Mouse (Mus musculus): Measurements from ENCODE around the gene Qrich1. TPM values are rescaled to one million over a fixed set of nuclear protein-coding genes. Genes with fewer than 3 reads are reported as not detected.
A peak's percentile ranks its signal among the peaks of the same experiment; 100 is the strongest.

Gene Qrich1
- polyA plus RNA-seq, 1 experiment from 2014 or later: 168 TPM

- 94% methylated on average over 19 of the region's 19 CpGs for WGBS
- Histone ChIP-seq H3K9me3 (no peaks in the 10 kb centered on the region), H3K27me3 (ENCODE audit: insufficient read depth, poor library complexity, severe bottlenecking) (no peaks in the 10 kb centered on the region), H3K4me1 (replicated peaks) (peaks cover 22% of the 10 kb centered on the region), H3K27ac (no peak overlapping the region), H3K4me3 (no peak overlapping the region), H3K36me3 (peaks cover 90% of the 10 kb centered on the region)
- DNase-seq (ENCODE audit: low spot score): no peak
These were observed 31.2 kb upstream of the Qrich1 start for GRCm38 (mm10) chr9:108485301-108485875.

- Histone ChIP-seq H3K27ac (no peak overlapping the region), H3K4me3 (no peak overlapping the region), H3K36me3 (peaks cover 83% of the 10 kb centered on the region), H3K27me3 (ENCODE audit: insufficient read depth, poor library complexity, severe bottlenecking) (no peaks in the 10 kb centered on the region), H3K9me3 (no peaks in the 10 kb centered on the region), H3K4me1 (replicated peaks) (peaks cover 24% of the 10 kb centered on the region)
- DNase-seq (ENCODE audit: low spot score): no peak
- WGBS: 94% methylated on average over 8 of the region's 8 CpGs
These were observed 29.6 kb upstream of the Qrich1 start for GRCm38 (mm10) chr9:108486973-108487530.

GRCm38 (mm10) chr9:108488403-108488802 is 28.2 kb upstream of the Qrich1 start:
- peaks cover 83% of the 10 kb centered on the region for H3K36me3 ChIP-seq
- no peaks in the 10 kb centered on the region for H3K9me3 ChIP-seq
- no peak overlapping the region; the same call in 1 of the 2 replicates for H3K4me3 ChIP-seq
- H3K4me1 ChIP-seq (replicated peaks): peaks cover 31% of the 10 kb centered on the region
- DNase-seq (ENCODE audit: low spot score): no peak
- no peaks in the 10 kb centered on the region for H3K27me3 ChIP-seq (ENCODE audit: insufficient read depth, poor library complexity, severe bottlenecking)
- 94% methylated on average over 17 of the region's 17 CpGs for WGBS
- no peak overlapping the region for H3K27ac ChIP-seq

- 97% methylated on average over 20 of the region's 20 CpGs for WGBS
- no peak for DNase-seq (ENCODE audit: low spot score)
- Histone ChIP-seq H3K36me3 (peaks cover 83% of the 10 kb centered on the region), H3K27me3 (ENCODE audit: insufficient read depth, poor library complexity, severe bottlenecking) (no peaks in the 10 kb centered on the region), H3K4me1 (replicated peaks) (peaks cover 31% of the 10 kb centered on the region), H3K4me3 (0 out of 2 replicates have a peak overlapping the region, but pooled peaks have one; percentile 87), H3K9me3 (no peaks in the 10 kb centered on the region), H3K27ac (peak overlapping the region; percentile 93; the same call in 1 of the 2 replicates)
These were observed 27.4 kb upstream of the Qrich1 start for GRCm38 (mm10) chr9:108489215-108489614.

- Histone ChIP-seq H3K27me3 (ENCODE audit: insufficient read depth, poor library complexity, severe bottlenecking) (no peaks in the 10 kb centered on the region), H3K36me3 (peaks cover 85% of the 10 kb centered on the region), H3K4me3 (peak overlapping the region; percentile 87), H3K9me3 (no peaks in the 10 kb centered on the region), H3K27ac (peak overlapping the region; percentile 93), H3K4me1 (replicated peaks) (peaks cover 31% of the 10 kb centered on the region)
- WGBS: 71% methylated on average over 26 of the region's 26 CpGs
- DNase-seq (ENCODE audit: low spot score): no peak
These were observed 26.7 kb upstream of the Qrich1 start for GRCm38 (mm10) chr9:108489702-108490558.

- WGBS: under 1% methylated on average over 69 of the region's 69 CpGs
- H3K4me3 ChIP-seq: peak within 1 kb of the TSS; percentile 87
- peak; percentile 96 for DNase-seq (ENCODE audit: low spot score)
- peaks cover 31% of the 10 kb centered on the region for H3K4me1 ChIP-seq (replicated peaks)
- no peaks in the 10 kb centered on the region for H3K27me3 ChIP-seq (ENCODE audit: insufficient read depth, poor library complexity, severe bottlenecking)
- H3K36me3 ChIP-seq: peaks cover 85% of the 10 kb centered on the region
- no peaks in the 10 kb centered on the region for H3K9me3 ChIP-seq
- H3K27ac ChIP-seq: peak within 1 kb of the TSS; percentile 93
These were observed 25.9 kb upstream of the Qrich1 start, which contains the start of gene Usp19 for GRCm38 (mm10) chr9:108490559-108491285. Gene Usp19, plus strand, starts transcription at chr9:108490602.

- H3K27ac ChIP-seq: peak overlapping the region; percentile 93
- DNase-seq (ENCODE audit: low spot score): no peak
- WGBS: 17% methylated on average over 12 of the region's 12 CpGs
- peaks cover 31% of the 10 kb centered on the region for H3K4me1 ChIP-seq (replicated peaks)
- H3K4me3 ChIP-seq: peak overlapping the region; percentile 87
- H3K27me3 ChIP-seq (ENCODE audit: insufficient read depth, poor library complexity, severe bottlenecking): no peaks in the 10 kb centered on the region
- H3K9me3 ChIP-seq: no peaks in the 10 kb centered on the region
- peaks cover 85% of the 10 kb centered on the region for H3K36me3 ChIP-seq
These were observed 25.4 kb upstream of the Qrich1 start for GRCm38 (mm10) chr9:108491286-108491580.

- H3K4me1 ChIP-seq (replicated peaks): peaks cover 31% of the 10 kb centered on the region
- 93% methylated on average over 16 of the region's 16 CpGs for WGBS
These were observed 24.4 kb upstream of the Qrich1 start for GRCm38 (mm10) chr9:108492043-108492750.

GRCm38 (mm10) chr9:108493246-108493645 is 23.4 kb upstream of the Qrich1 start:
- Histone ChIP-seq H3K9me3 (no peaks in the 10 kb centered on the region), H3K27ac (no peak overlapping the region), H3K4me3 (no peak overlapping the region), H3K27me3 (ENCODE audit: insufficient read depth, poor library complexity, severe bottlenecking) (no peaks in the 10 kb centered on the region), H3K4me1 (replicated peaks) (peaks cover 31% of the 10 kb centered on the region), H3K36me3 (peaks cover 85% of the 10 kb centered on the region)
- DNase-seq (ENCODE audit: low spot score): no peak
- 97% methylated on average over 8 of the region's 8 CpGs for WGBS

More at GRCm38 (mm10) chr9:108492043-108492750, 24.4 kb upstream of the Qrich1 start:
- H3K27ac ChIP-seq: peak overlapping the region; percentile 51; the same call in 1 of the 2 replicates
- peaks cover 85% of the 10 kb centered on the region for H3K36me3 ChIP-seq
- no peak for DNase-seq (ENCODE audit: low spot score)
- no peaks in the 10 kb centered on the region for H3K9me3 ChIP-seq
- H3K27me3 ChIP-seq (ENCODE audit: insufficient read depth, poor library complexity, severe bottlenecking): no peaks in the 10 kb centered on the region
- H3K4me3 ChIP-seq: peak overlapping the region; percentile 87

- Histone ChIP-seq H3K9me3 (no peaks in the 10 kb centered on the region), H3K36me3 (peaks cover 85% of the 10 kb centered on the region), H3K27ac (no peak overlapping the region), H3K4me3 (no peak overlapping the region), H3K27me3 (ENCODE audit: insufficient read depth, poor library complexity, severe bottlenecking) (no peaks in the 10 kb centered on the region), H3K4me1 (replicated peaks) (peaks cover 29% of the 10 kb centered on the region)
- DNase-seq (ENCODE audit: low spot score): no peak
- WGBS: 95% methylated on average over 19 of the region's 19 CpGs
These were observed 22.3 kb upstream of the Qrich1 start for GRCm38 (mm10) chr9:108494146-108494825.

- Histone ChIP-seq H3K9me3 (no peaks in the 10 kb centered on the region), H3K27me3 (ENCODE audit: insufficient read depth, poor library complexity, severe bottlenecking) (no peaks in the 10 kb centered on the region), H3K4me1 (replicated peaks) (peaks cover 23% of the 10 kb centered on the region), H3K36me3 (peaks cover 85% of the 10 kb centered on the region), H3K27ac (no peak overlapping the region), H3K4me3 (no peak overlapping the region)
- DNase-seq (ENCODE audit: low spot score): no peak
- 86% methylated on average over 10 of the region's 10 CpGs for WGBS
These were observed 21.7 kb upstream of the Qrich1 start for GRCm38 (mm10) chr9:108494905-108495304.

- no peak overlapping the region for H3K4me3 ChIP-seq
- no peak overlapping the region for H3K27ac ChIP-seq
- H3K36me3 ChIP-seq: peaks cover 96% of the 10 kb centered on the region
- WGBS: 98% methylated on average over 7 of the region's 7 CpGs
- no peaks in the 10 kb centered on the region for H3K9me3 ChIP-seq
- no peaks in the 10 kb centered on the region for H3K27me3 ChIP-seq (ENCODE audit: insufficient read depth, poor library complexity, severe bottlenecking)
- DNase-seq (ENCODE audit: low spot score): no peak
- H3K4me1 ChIP-seq (replicated peaks): no peaks in the 10 kb centered on the region
These were observed 17.4 kb upstream of the Qrich1 start for GRCm38 (mm10) chr9:108499231-108499630.
